Comparison of ENCODE assay signal across 16 mouse cellular contexts in genomic region chr1:106553846-106554802, GRCm38 (mm10).
A peak's percentile ranks its signal among the peaks of the same experiment; 100 is the strongest.
DNase-seq lines count a peak whose midpoint lies in the region; ATAC-seq lines count a peak whose summit lies in the region.
"Had no signal": no experiment of that assay in that cellular context is flagged by ENCODE, and none has a peak within 500 bp of the region (broad histone marks: within the 10 kb centered on the region; RNA-seq: fewer than 3 reads in every experiment).

No protein-coding gene starts in this region.

- peaks cover 50% of the 10 kb centered on the region for H3K4me1 ChIP-seq in heart, embryonic 12.5 days (replicated peaks)
- H3K4me1 ChIP-seq in lung, embryonic 15.5 days: peaks cover 50% of the 10 kb centered on the region
- peaks cover 62% of the 10 kb centered on the region for H3K4me1 ChIP-seq in embryonic facial prominence, embryonic 13.5 days
- H3K4me1 ChIP-seq in liver, embryonic 16.5 days (ENCODE audit: control insufficient read depth, low read depth, low read length): no peaks in the 10 kb centered on the region
- H3K4me1 ChIP-seq: hindbrain, embryonic 15.5 days had no signal

- H3K9me3 ChIP-seq in heart, embryonic 12.5 days (replicated peaks): no peaks in the 10 kb centered on the region
- H3K9me3 ChIP-seq in lung, embryonic 15.5 days: no peaks in the 10 kb centered on the region
- H3K9me3 ChIP-seq in embryonic facial prominence, embryonic 13.5 days: no peaks in the 10 kb centered on the region
- no peaks in the 10 kb centered on the region for H3K9me3 ChIP-seq in liver, embryonic 16.5 days (replicated peaks; ENCODE audit: control insufficient read depth, low read length)
- H3K9me3 ChIP-seq: forebrain, embryonic 12.5 days; hindbrain, embryonic 15.5 days; liver, embryonic 13.5 days; neural tube, embryonic 13.5 days had no signal

- no peaks in the 10 kb centered on the region for H3K27me3 ChIP-seq in heart, embryonic 12.5 days (replicated peaks)
- H3K27me3 ChIP-seq in lung, embryonic 15.5 days: no peaks in the 10 kb centered on the region
- no peaks in the 10 kb centered on the region for H3K27me3 ChIP-seq in embryonic facial prominence, embryonic 13.5 days
- no peaks in the 10 kb centered on the region for H3K27me3 ChIP-seq in liver, embryonic 16.5 days (ENCODE audit: control insufficient read depth, insufficient read depth, low read depth, low read length)
- H3K27me3 ChIP-seq: forebrain, embryonic 12.5 days; hindbrain, embryonic 15.5 days; liver, embryonic 13.5 days; neural tube, embryonic 13.5 days had no signal

- peak overlapping the region; percentile 91 for H3K27ac ChIP-seq in heart, embryonic 12.5 days (ENCODE audit: poor library complexity, severe bottlenecking)
- peak overlapping the region; percentile 69 for H3K27ac ChIP-seq in lung, embryonic 15.5 days
- H3K27ac ChIP-seq in embryonic facial prominence, embryonic 13.5 days: peak overlapping the region; percentile 71
- no peak overlapping the region for H3K27ac ChIP-seq in liver, embryonic 16.5 days (ENCODE audit: low read length)
- H3K27ac ChIP-seq: forebrain, embryonic 12.5 days; hindbrain, embryonic 15.5 days; liver, embryonic 13.5 days; neural tube, embryonic 13.5 days had no signal

- WGBS in heart, embryonic 12.5 days: 35% methylated on average over 8 of the region's 8 CpGs
- WGBS in lung, embryonic 15.5 days: 62% methylated on average over 8 of the region's 8 CpGs
- 68% methylated on average over 8 of the region's 8 CpGs for WGBS in embryonic facial prominence, embryonic 13.5 days
- WGBS in liver, embryonic 16.5 days (ENCODE audit: insufficient replicate concordance): 53% methylated on average over 8 of the region's 8 CpGs

- H3K4me2 ChIP-seq in heart, embryonic 12.5 days: peak overlapping the region; percentile 29
- H3K4me2 ChIP-seq in lung, embryonic 15.5 days: no peak overlapping the region
- no peak overlapping the region for H3K4me2 ChIP-seq in embryonic facial prominence, embryonic 13.5 days
- no peak overlapping the region for H3K4me2 ChIP-seq in liver, embryonic 16.5 days (ENCODE audit: low read depth, low read length)
- H3K4me2 ChIP-seq: forebrain, embryonic 12.5 days; hindbrain, embryonic 15.5 days; liver, embryonic 13.5 days; neural tube, embryonic 13.5 days had no signal

- intact Hi-C loops in heart, postnatal 14 days (cut with DNase I): no loop called here

- no peak overlapping the region for H3K9ac ChIP-seq in heart, embryonic 12.5 days
- no peak overlapping the region for H3K9ac ChIP-seq in lung, embryonic 15.5 days
- H3K9ac ChIP-seq in embryonic facial prominence, embryonic 13.5 days: no peak overlapping the region
- H3K9ac ChIP-seq in liver, embryonic 16.5 days (ENCODE audit: low read depth, low read length): no peak overlapping the region
- H3K9ac ChIP-seq: forebrain, embryonic 12.5 days; hindbrain, embryonic 15.5 days; liver, embryonic 13.5 days; neural tube, embryonic 13.5 days had no signal

- ATAC-seq in heart, embryonic 12.5 days (ENCODE audit: insufficient number of reproducible peaks, low FRiP score): peak; percentile 59
- peak; percentile 48 for ATAC-seq in lung, embryonic 15.5 days (ENCODE audit: borderline replicate concordance, extremely low read depth, low FRiP score, low TSS enrichment)
- ATAC-seq in embryonic facial prominence, embryonic 13.5 days (ENCODE audit: insufficient number of reproducible peaks, insufficient read depth, low FRiP score, low TSS enrichment, low read depth): no peak
- ATAC-seq in liver, embryonic 16.5 days (ENCODE audit: low read depth): 0 out of 2 replicates have a peak, but pooled peaks have one; percentile 21
- ATAC-seq: midbrain, embryonic 16.5 days had no signal

- DNase-seq in heart, postnatal 14 days: no peak
- no peak for DNase-seq in lung, postnatal 4 days
- no peak for DNase-seq in thymus, postnatal 10 days (ENCODE audit: low spot score in 2 of 2)
- DNase-seq in cerebellum, adult 11-12 months: no peak
- DNase-seq: kidney, postnatal 14 days; liver, embryonic 13.5 days; right cerebral cortex, adult 18-20 months; thymus, postnatal 36 days had no signal

- no peak overlapping the region for H3K4me3 ChIP-seq in heart, embryonic 12.5 days
- H3K4me3 ChIP-seq in lung, embryonic 15.5 days: no peak overlapping the region
- H3K4me3 ChIP-seq in embryonic facial prominence, embryonic 13.5 days: no peak overlapping the region
- no peak overlapping the region for H3K4me3 ChIP-seq in liver, embryonic 16.5 days (ENCODE audit: low read depth, low read length)
- H3K4me3 ChIP-seq: forebrain, embryonic 12.5 days; hindbrain, embryonic 15.5 days; liver, embryonic 13.5 days; neural tube, embryonic 13.5 days had no signal

- H3K36me3 ChIP-seq in heart, embryonic 12.5 days: no peaks in the 10 kb centered on the region
- no peaks in the 10 kb centered on the region for H3K36me3 ChIP-seq in lung, embryonic 15.5 days
- no peaks in the 10 kb centered on the region for H3K36me3 ChIP-seq in embryonic facial prominence, embryonic 13.5 days
- no peaks in the 10 kb centered on the region for H3K36me3 ChIP-seq in liver, embryonic 16.5 days (ENCODE audit: control insufficient read depth, insufficient read depth)
- H3K36me3 ChIP-seq: forebrain, embryonic 12.5 days; hindbrain, embryonic 15.5 days; liver, embryonic 13.5 days; neural tube, embryonic 13.5 days had no signal
